Mouse (Mus musculus) stomach, postnatal 0 days (tissue): ENCODE data around the gene Sipa1l1. TPM values are rescaled to one million over a fixed set of nuclear protein-coding genes. Genes with fewer than 3 reads are reported as not detected.

ENCODE experiments used
- ATAC-seq: fragments of 200-750 bp; cut with Nextera tagmentation; 2 replicates; pipeline ENCODE4 v1.8.0; 2017; ENCODE audit not compliant: low FRiP score, low TSS enrichment
- DNase-seq: peaks from one replicate; pipeline ENCODE4 v3.0.0-alpha.2; 2016; ENCODE audit warnings: low spot score
- H3K27ac ChIP-seq: fragments of 300-500 bp; sonication (generic); replicated peaks from 2 replicates; pipeline ENCODE4 v1.5.1; 2014; ENCODE audit warnings: mild to moderate bottlenecking, control low read depth
- H3K27me3 ChIP-seq: fragments of 300-500 bp; sonication (generic); 2 replicates; pipeline ENCODE4 v1.6.1; 2014; ENCODE audit warnings: low read length; ENCODE audit not compliant: control insufficient read depth, insufficient read depth
- H3K36me3 ChIP-seq: fragments of 300-500 bp; sonication (generic); 2 replicates; pipeline ENCODE4 v1.6.1; 2014; ENCODE audit warnings: low read length, mixed read lengths; ENCODE audit not compliant: control insufficient read depth, insufficient read depth
- H3K4me1 ChIP-seq: fragments of 300-500 bp; sonication (generic); replicated peaks from 2 replicates; pipeline ENCODE4 v1.6.1; 2014; ENCODE audit warnings: antibody characterized with exemption; ENCODE audit not compliant: control insufficient read depth, insufficient read depth
- H3K4me2 ChIP-seq: fragments of 300-500 bp; sonication (generic); replicated peaks from 2 replicates; pipeline ENCODE4 v1.6.1; 2014; ENCODE audit warnings: low read depth, mild to moderate bottlenecking, control low read depth, moderate library complexity
- H3K4me3 ChIP-seq: fragments of 300-500 bp; sonication (generic); 2 replicates; pipeline ENCODE4 v1.5.1; 2014; ENCODE audit warnings: low read depth, low read length, control low read depth
- H3K9ac ChIP-seq: fragments of 300-500 bp; sonication (generic); 2 replicates; pipeline ENCODE4 v1.6.1; 2014; ENCODE audit warnings: mild to moderate bottlenecking, low read length, control low read depth, mixed read lengths
- H3K9me3 ChIP-seq: fragments of 300-500 bp; sonication (generic); 2 replicates; pipeline ENCODE4 v1.6.1; 2016; ENCODE audit warnings: low read length; ENCODE audit not compliant: control insufficient read depth
- CTCF ChIP-seq: IDR thresholded peaks from 2 replicates; pipeline ENCODE4 v1.5.1; 2016; ENCODE audit warnings: antibody characterized with exemption, low read depth, mild to moderate bottlenecking, moderate library complexity
- EP300 ChIP-seq: optimal IDR thresholded peaks from 2 replicates; pipeline ENCODE3; 2016; ENCODE audit warnings: antibody characterized with exemption
- WGBS: fragments of 180-500 bp; shearing (Covaris S2); extraction: QIAGEN DNeasy Blood & Tissue Kit; methylation state at CpG from one replicate; pipeline ENCODE4 v1.1.7; 2014; 5-methylcytosine and 5-hydroxymethylcytosine counted together
- polyA plus RNA-seq: library from polyadenylated mRNA; unstranded; fragments of >200 nt; fragmentation: Nextera tagmentation; extraction: Ambion mirVana; gene quantifications from 2 replicates; pipeline ENCODE4 v1.2.1, GENCODE M21; 2015

Gene Sipa1l1
- polyA plus RNA-seq, 1 experiment from 2014 or later: 9.2 TPM

- H3K4me2 ChIP-seq: no peak overlapping the region
- ATAC-seq: no peak
- 54% methylated on average over 10 of the region's 10 CpGs for WGBS
Measured at GRCm38 (mm10) chr12:82455700-82456413, 286.7 kb downstream of the Sipa1l1 start.

DNA sequence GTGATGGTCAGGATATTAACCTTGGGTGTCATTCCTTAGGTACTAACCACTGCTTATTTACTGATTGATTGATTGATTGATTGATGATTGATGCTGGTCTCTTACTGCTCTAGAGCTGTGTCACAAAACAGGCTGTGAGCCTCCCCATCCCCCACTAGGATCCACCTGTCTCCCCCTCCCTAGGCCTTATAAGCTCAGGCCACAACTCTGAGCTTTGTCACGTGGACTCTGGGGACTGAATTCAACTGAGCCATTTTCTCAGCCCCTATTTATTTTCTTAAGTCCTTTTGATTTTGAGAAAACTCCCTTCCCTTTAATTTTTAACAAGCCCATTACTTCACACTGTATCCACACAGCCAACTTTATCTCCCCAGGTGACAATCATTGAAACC lies 287.3 kb downstream of the Sipa1l1 start:
- no peak for ATAC-seq
- no peak overlapping the region for H3K9ac ChIP-seq
- H3K4me3 ChIP-seq: no peak overlapping the region
- H3K4me1 ChIP-seq: no peaks in the 10 kb centered on the region
- no peaks in the 10 kb centered on the region for H3K9me3 ChIP-seq
- no peak for TF ChIP-seq CTCF
- TF ChIP-seq EP300: no peak
- no peak overlapping the region for H3K27ac ChIP-seq
- no peaks in the 10 kb centered on the region for H3K36me3 ChIP-seq
- 56% methylated on average over 1 of the region's 1 CpGs for WGBS
- H3K27me3 ChIP-seq: no peaks in the 10 kb centered on the region
- no peak for DNase-seq
- H3K4me2 ChIP-seq: no peak overlapping the region

More at GRCm38 (mm10) chr12:82455700-82456413, 286.7 kb downstream of the Sipa1l1 start:
- TF ChIP-seq EP300: no peak
- no peak for TF ChIP-seq CTCF
- DNase-seq: no peak
- no peaks in the 10 kb centered on the region for H3K27me3 ChIP-seq
- no peaks in the 10 kb centered on the region for H3K4me1 ChIP-seq
- H3K9ac ChIP-seq: no peak overlapping the region
- H3K4me3 ChIP-seq: no peak overlapping the region
- no peaks in the 10 kb centered on the region for H3K9me3 ChIP-seq
- H3K36me3 ChIP-seq: no peaks in the 10 kb centered on the region
- H3K27ac ChIP-seq: no peak overlapping the region

- Histone ChIP-seq H3K9ac (no peak overlapping the region), H3K9me3 (no peaks in the 10 kb centered on the region), H3K27me3 (no peaks in the 10 kb centered on the region), H3K4me2 (no peak overlapping the region), H3K4me3 (no peak overlapping the region), H3K36me3 (no peaks in the 10 kb centered on the region), H3K4me1 (no peaks in the 10 kb centered on the region), H3K27ac (no peak overlapping the region)
- TF ChIP-seq CTCF: no peak
- no peak for TF ChIP-seq EP300
- 82% methylated on average over 6 of the region's 6 CpGs for WGBS
- ATAC-seq (no peak), DNase-seq (no peak)
Measured at GRCm38 (mm10) chr12:82457609-82458008, 288.5 kb downstream of the Sipa1l1 start.

- H3K4me2 ChIP-seq: no peak overlapping the region
- no peak overlapping the region for H3K4me3 ChIP-seq
- DNase-seq (no peak), ATAC-seq (no peak)
- no peak overlapping the region for H3K9ac ChIP-seq
- H3K27ac ChIP-seq: no peak overlapping the region
- 89% methylated on average over 8 of the region's 8 CpGs for whole genome bisulfite sequencing
- H3K27me3 ChIP-seq: no peaks in the 10 kb centered on the region
- no peaks in the 10 kb centered on the region for H3K36me3 ChIP-seq
- H3K4me1 ChIP-seq: no peaks in the 10 kb centered on the region
- TF ChIP-seq EP300 (no peak), CTCF (no peak)
- no peaks in the 10 kb centered on the region for H3K9me3 ChIP-seq
Measured at GRCm38 (mm10) chr12:82458017-82458416, 288.9 kb downstream of the Sipa1l1 start.

DNA sequence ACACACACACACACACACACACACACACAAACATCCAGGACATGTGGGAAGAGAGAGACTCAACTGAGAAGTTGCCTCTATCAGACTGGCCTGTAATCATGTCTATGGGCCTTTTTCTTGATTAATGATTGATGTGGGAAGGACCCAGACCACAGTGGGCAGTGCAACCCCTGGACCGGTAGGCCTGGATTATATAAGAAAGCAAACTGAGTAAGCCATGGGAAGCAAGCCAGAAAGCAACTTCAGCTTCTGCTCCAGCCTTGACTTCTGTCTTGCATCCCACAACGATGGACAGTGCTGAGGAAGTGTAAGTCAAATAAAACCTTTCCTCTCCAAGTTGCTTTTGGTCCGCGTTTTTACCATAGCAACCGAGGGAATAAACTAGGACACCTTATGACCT lies 298.1 kb downstream of the Sipa1l1 start:
- Histone ChIP-seq H3K27me3 (no peaks in the 10 kb centered on the region), H3K27ac (no peak overlapping the region), H3K4me3 (no peak overlapping the region), H3K9me3 (no peaks in the 10 kb centered on the region), H3K36me3 (no peaks in the 10 kb centered on the region), H3K9ac (no peak overlapping the region), H3K4me1 (no peaks in the 10 kb centered on the region), H3K4me2 (no peak overlapping the region)
- WGBS: 68% methylated on average over 5 of the region's 5 CpGs
- TF ChIP-seq EP300 (no peak), CTCF (no peak)
- no peak for ATAC-seq
- DNase-seq: no peak

DNA sequence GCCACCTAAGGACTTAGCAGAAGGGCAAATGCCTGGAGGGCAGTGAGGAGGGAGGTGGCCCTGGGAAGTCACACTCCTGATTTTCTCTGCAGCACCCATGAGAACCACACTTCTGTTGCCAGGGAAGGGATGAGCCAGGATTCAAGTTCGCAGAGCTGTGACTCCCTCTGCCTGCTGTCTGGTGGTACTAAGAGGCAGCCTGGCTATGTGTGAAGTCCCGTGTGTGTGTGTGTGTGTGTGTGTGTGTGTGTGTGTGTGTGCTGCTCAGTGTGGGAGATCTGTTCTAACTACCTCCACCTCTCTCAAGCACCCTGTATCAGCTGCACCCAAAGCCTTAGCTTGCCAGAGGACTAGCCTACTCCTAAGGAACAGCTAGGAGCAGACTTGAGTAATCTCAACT lies 298.5 kb downstream of the Sipa1l1 start:
- H3K9me3 ChIP-seq: no peaks in the 10 kb centered on the region
- H3K36me3 ChIP-seq: no peaks in the 10 kb centered on the region
- no peak overlapping the region for H3K4me3 ChIP-seq
- 70% methylated on average over 2 of the region's 2 CpGs for WGBS
- DNase-seq (no peak), ATAC-seq (no peak)
- no peaks in the 10 kb centered on the region for H3K4me1 ChIP-seq
- no peak overlapping the region for H3K27ac ChIP-seq
- no peak overlapping the region for H3K4me2 ChIP-seq
- H3K27me3 ChIP-seq: no peaks in the 10 kb centered on the region
- H3K9ac ChIP-seq: no peak overlapping the region
- TF ChIP-seq EP300 (no peak), CTCF (peak; percentile 72)
